Mouse (Mus musculus) embryonic facial prominence, embryonic 12.5 days (tissue): ENCODE results near the gene Itprid2. TPM values are rescaled to one million over a fixed set of nuclear protein-coding genes. Genes with fewer than 3 reads are reported as not detected.

Source experiments
- ATAC-seq: fragments of 200-750 bp; cut with Nextera tagmentation; 2 replicates; pipeline ENCODE4 v1.8.0; 2017; ENCODE audit not compliant: insufficient number of reproducible peaks, insufficient read depth, low FRiP score, low TSS enrichment
- H3K27ac ChIP-seq: fragments of 300-500 bp; sonication (generic); 2 replicates; pipeline ENCODE4 v1.5.1; 2016; ENCODE audit warnings: mild to moderate bottlenecking
- H3K27me3 ChIP-seq: fragments of 300-500 bp; sonication (generic); 2 replicates; pipeline ENCODE4 v1.6.1; 2016; ENCODE audit warnings: mild to moderate bottlenecking, moderate library complexity
- H3K36me3 ChIP-seq: fragments of 300-500 bp; sonication (generic); 2 replicates; pipeline ENCODE4 v1.6.1; 2016; ENCODE audit warnings: mild to moderate bottlenecking
- H3K4me1 ChIP-seq: fragments of 300-500 bp; sonication (generic); 2 replicates; pipeline ENCODE4 v1.6.1; 2016
- H3K4me2 ChIP-seq: fragments of 300-500 bp; sonication (generic); replicated peaks from 2 replicates; pipeline ENCODE4 v1.6.1; 2016; ENCODE audit warnings: mild to moderate bottlenecking, moderate library complexity
- H3K4me3 ChIP-seq: fragments of 300-500 bp; sonication (generic); 2 replicates; pipeline ENCODE4 v1.5.1; 2016; ENCODE audit warnings: mild to moderate bottlenecking
- H3K9ac ChIP-seq: fragments of 300-500 bp; sonication (generic); 2 replicates; pipeline ENCODE4 v1.6.1; 2016; ENCODE audit warnings: mild to moderate bottlenecking, moderate library complexity
- H3K9me3 ChIP-seq: fragments of 300-500 bp; sonication (generic); 2 replicates; pipeline ENCODE4 v1.6.1; 2016; ENCODE audit warnings: mild to moderate bottlenecking, moderate library complexity
- WGBS: fragments of 180-500 bp; shearing (Covaris S2); methylation state at CpG from one replicate; pipeline ENCODE4 v1.1.7; 2016; 5-methylcytosine and 5-hydroxymethylcytosine counted together
- polyA plus RNA-seq: library from polyadenylated mRNA; unstranded; fragments of >200 nt; fragmentation: Nextera tagmentation; extraction: Ambion mirVana; gene quantifications from 2 replicates; pipeline ENCODE4 v1.2.1, GENCODE M21; 2016

Itprid2 gene
- polyA plus RNA-seq, 1 experiment from 2014 or later, result 11.3 TPM

GRCm38 (mm10) chr2:79618614-79619568, 16.3 kb upstream of the Itprid2 start:
- Histone ChIP-seq H3K9ac (no peak overlapping the region), H3K9me3 (no peaks in the 10 kb centered on the region), H3K4me2 (no peak overlapping the region), H3K27ac (no peak overlapping the region), H3K36me3 (no peaks in the 10 kb centered on the region), H3K27me3 (no peaks in the 10 kb centered on the region), H3K4me1 (no peaks in the 10 kb centered on the region), H3K4me3 (no peak overlapping the region)
- no peak for ATAC-seq
- 78% methylated on average over 6 of the region's 6 CpGs for WGBS

GRCm38 (mm10) chr2:79623256-79623655, 11.9 kb upstream of the Itprid2 start:
- Histone ChIP-seq H3K9ac (no peak overlapping the region), H3K4me3 (no peak overlapping the region), H3K4me1 (no peaks in the 10 kb centered on the region), H3K27me3 (no peaks in the 10 kb centered on the region), H3K9me3 (no peaks in the 10 kb centered on the region), H3K27ac (no peak overlapping the region), H3K36me3 (no peaks in the 10 kb centered on the region), H3K4me2 (no peak overlapping the region)
- 84% methylated on average over 4 of the region's 4 CpGs for WGBS
- ATAC-seq, result no peak

- Histone ChIP-seq H3K9me3 (no peaks in the 10 kb centered on the region), H3K4me2 (no peak overlapping the region), H3K27ac (no peak overlapping the region), H3K36me3 (no peaks in the 10 kb centered on the region), H3K27me3 (no peaks in the 10 kb centered on the region), H3K9ac (no peak overlapping the region), H3K4me3 (no peak overlapping the region), H3K4me1 (no peaks in the 10 kb centered on the region)
- 86% methylated on average over 1 of the region's 1 CpGs for WGBS
- ATAC-seq, result no peak
Measured at GRCm38 (mm10) chr2:79627624-79628023, 7.5 kb upstream of the Itprid2 start.

GRCm38 (mm10) chr2:79630231-79630630, 4.9 kb upstream of the Itprid2 start:
- no peaks in the 10 kb centered on the region for H3K27me3 ChIP-seq

GRCm38 (mm10) chr2:79635426-79636291, 507 bp downstream of the Itprid2 start:
- Histone ChIP-seq H3K27me3 (no peaks in the 10 kb centered on the region), H3K4me3 (peak overlapping the region; percentile 89), H3K9me3 (no peaks in the 10 kb centered on the region), H3K4me1 (peaks cover 8% of the 10 kb centered on the region; the same call in 1 of the 2 replicates), H3K27ac (peak overlapping the region; percentile 80), H3K36me3 (no peaks in the 10 kb centered on the region), H3K4me2 (peak overlapping the region; percentile 79), H3K9ac (peak overlapping the region; percentile 80)
- WGBS, result under 1% methylated on average over 82 of the region's 83 CpGs
- ATAC-seq, result peak; percentile 87

More at GRCm38 (mm10) chr2:79630231-79630630, 4.9 kb upstream of the Itprid2 start:
- Histone ChIP-seq H3K4me2 (no peak overlapping the region), H3K36me3 (no peaks in the 10 kb centered on the region), H3K27ac (no peak overlapping the region), H3K4me1 (no peaks in the 10 kb centered on the region), H3K9ac (no peak overlapping the region), H3K9me3 (no peaks in the 10 kb centered on the region), H3K4me3 (no peak overlapping the region)
- ATAC-seq, result no peak
- 81% methylated on average over 2 of the region's 2 CpGs for WGBS

GRCm38 (mm10) chr2:79638924-79639323, 3.8 kb downstream of the Itprid2 start:
- Histone ChIP-seq H3K27me3 (no peaks in the 10 kb centered on the region), H3K4me1 (peaks cover 8% of the 10 kb centered on the region; the same call in 1 of the 2 replicates), H3K36me3 (peaks cover 10% of the 10 kb centered on the region), H3K4me3 (peak overlapping the region; percentile 10; the same call in 1 of the 2 replicates), H3K9ac (no peak overlapping the region), H3K4me2 (peak overlapping the region; percentile 37), H3K27ac (no peak overlapping the region), H3K9me3 (no peaks in the 10 kb centered on the region)
- no peak for ATAC-seq
- 42% methylated on average over 4 of the region's 4 CpGs for WGBS

- Histone ChIP-seq H3K4me3 (no peak overlapping the region), H3K4me2 (no peak overlapping the region), H3K9ac (no peak overlapping the region), H3K36me3 (peaks cover 22% of the 10 kb centered on the region), H3K9me3 (no peaks in the 10 kb centered on the region), H3K27ac (no peak overlapping the region), H3K27me3 (no peaks in the 10 kb centered on the region), H3K4me1 (no peaks in the 10 kb centered on the region)
- WGBS, result 50% methylated on average over 4 of the region's 4 CpGs
- no peak for ATAC-seq
Measured at GRCm38 (mm10) chr2:79646237-79646688, 11.1 kb downstream of the Itprid2 start.

- H3K9ac ChIP-seq, result no peak overlapping the region
- no peaks in the 10 kb centered on the region for H3K27me3 ChIP-seq
- H3K27ac ChIP-seq, result no peak overlapping the region
- ATAC-seq, result no peak
- WGBS, result 49% methylated on average over 4 of the region's 4 CpGs
- no peaks in the 10 kb centered on the region for H3K4me1 ChIP-seq
- no peaks in the 10 kb centered on the region for H3K9me3 ChIP-seq
- H3K4me3 ChIP-seq, result no peak overlapping the region
- no peak overlapping the region for H3K4me2 ChIP-seq
- peaks cover 19% of the 10 kb centered on the region for H3K36me3 ChIP-seq
Measured at GRCm38 (mm10) chr2:79647094-79647493, 11.9 kb downstream of the Itprid2 start.

GRCm38 (mm10) chr2:79647728-79648127, 12.6 kb downstream of the Itprid2 start:
- no peak overlapping the region for H3K4me3 ChIP-seq
- H3K4me1 ChIP-seq, result no peaks in the 10 kb centered on the region
- H3K36me3 ChIP-seq, result peaks cover 17% of the 10 kb centered on the region
- no peak overlapping the region for H3K9ac ChIP-seq
- no peak for ATAC-seq
- WGBS, result 40% methylated on average over 2 of the region's 2 CpGs
- H3K27ac ChIP-seq, result no peak overlapping the region
- no peaks in the 10 kb centered on the region for H3K27me3 ChIP-seq
- no peak overlapping the region for H3K4me2 ChIP-seq
- H3K9me3 ChIP-seq, result no peaks in the 10 kb centered on the region

- no peak for ATAC-seq
- H3K36me3 ChIP-seq, result no peaks in the 10 kb centered on the region
- H3K4me1 ChIP-seq, result no peaks in the 10 kb centered on the region
- no peak overlapping the region for H3K4me2 ChIP-seq
- WGBS, result 91% methylated on average over 3 of the region's 3 CpGs
- H3K4me3 ChIP-seq, result no peak overlapping the region
- H3K9ac ChIP-seq, result no peak overlapping the region
- H3K27me3 ChIP-seq, result no peaks in the 10 kb centered on the region
- H3K27ac ChIP-seq, result no peak overlapping the region
- H3K9me3 ChIP-seq, result no peaks in the 10 kb centered on the region
Measured at GRCm38 (mm10) chr2:79651185-79651584, 16.0 kb downstream of the Itprid2 start.

- H3K4me1 ChIP-seq, result no peaks in the 10 kb centered on the region
- no peak overlapping the region for H3K9ac ChIP-seq
- H3K27ac ChIP-seq, result no peak overlapping the region
- 89% methylated on average over 3 of the region's 3 CpGs for WGBS
- H3K36me3 ChIP-seq, result no peaks in the 10 kb centered on the region
- no peak overlapping the region for H3K4me2 ChIP-seq
- no peak overlapping the region for H3K4me3 ChIP-seq
- no peaks in the 10 kb centered on the region for H3K27me3 ChIP-seq
- no peaks in the 10 kb centered on the region for H3K9me3 ChIP-seq
- no peak for ATAC-seq
Measured at GRCm38 (mm10) chr2:79651701-79652100, 16.5 kb downstream of the Itprid2 start.
